Mouse (Mus musculus) limb, embryonic 15.5 days (tissue): ENCODE data around the gene Fubp1. TPM values are rescaled to one million over a fixed set of nuclear protein-coding genes. Genes with fewer than 3 reads are reported as not detected.
"Not testable (repeated sequence)": the region's sequence is repeated elsewhere in the genome, so short reads cannot be mapped to it uniquely, and the experiment has no call there.

ENCODE experiments used
- ATAC-seq: fragments of 200-750 bp; cut with Nextera tagmentation; 2 replicates; pipeline ENCODE4 v1.8.0; 2017; ENCODE audit warnings: low read depth, moderate TSS enrichment; ENCODE audit not compliant: insufficient number of reproducible peaks, low FRiP score, low TSS enrichment
- H3K27ac ChIP-seq: fragments of 300-500 bp; sonication (generic); 2 replicates; pipeline ENCODE4 v1.5.1; 2015; ENCODE audit warnings: moderate library complexity, mild to moderate bottlenecking, inconsistent platforms
- H3K27me3 ChIP-seq: fragments of 300-500 bp; sonication (generic); 2 replicates; pipeline ENCODE4 v1.6.1; 2015; ENCODE audit warnings: inconsistent platforms
- H3K36me3 ChIP-seq: fragments of 300-500 bp; sonication (generic); 2 replicates; pipeline ENCODE4 v1.6.1; 2015; ENCODE audit warnings: inconsistent platforms
- H3K4me1 ChIP-seq: fragments of 300-500 bp; sonication (generic); 2 replicates; pipeline ENCODE4 v1.6.1; 2015; ENCODE audit warnings: inconsistent platforms
- H3K4me2 ChIP-seq: fragments of 300-500 bp; sonication (generic); 2 replicates; pipeline ENCODE4 v1.6.1; 2015; ENCODE audit warnings: mild to moderate bottlenecking, inconsistent platforms
- H3K4me3 ChIP-seq: fragments of 300-500 bp; sonication (generic); 2 replicates; pipeline ENCODE4 v1.5.1; 2015; ENCODE audit warnings: mild to moderate bottlenecking, inconsistent platforms
- H3K9ac ChIP-seq: fragments of 300-500 bp; sonication (generic); 2 replicates; pipeline ENCODE4 v1.6.1; 2015; ENCODE audit warnings: inconsistent platforms
- H3K9me3 ChIP-seq: fragments of 300-500 bp; sonication (generic); 2 replicates; pipeline ENCODE4 v1.6.1; 2016; ENCODE audit warnings: inconsistent platforms
- WGBS: fragments of 180-500 bp; shearing (Covaris S2); methylation state at CpG from one replicate; pipeline ENCODE4 v1.1.7; 2015; 5-methylcytosine and 5-hydroxymethylcytosine counted together
- polyA plus RNA-seq: library from polyadenylated mRNA; unstranded; fragments of >200 nt; fragmentation: Nextera tagmentation; extraction: Ambion mirVana; gene quantifications from 2 replicates; pipeline ENCODE4 v1.2.1, GENCODE M21; 2015

Gene Fubp1
- polyA plus RNA-seq, 1 experiment from 2014 or later = 209 TPM

GRCm38 (mm10) chr3:152241098-152241497, 30.9 kb downstream of the Fubp1 start:
- Histone ChIP-seq H3K27ac (no peak overlapping the region), H3K36me3 (peaks cover 21% of the 10 kb centered on the region; the same call in 1 of the 2 replicates), H3K27me3 (no peaks in the 10 kb centered on the region), H3K9me3 (no peaks in the 10 kb centered on the region), H3K4me3 (no peak overlapping the region), H3K4me2 (no peak overlapping the region), H3K4me1 (no peaks in the 10 kb centered on the region), H3K9ac (no peak overlapping the region)
- no peak for ATAC-seq
- WGBS = 54% methylated on average over 3 of the region's 3 CpGs

GRCm38 (mm10) chr3:152243304-152243703, 33.1 kb downstream of the Fubp1 start:
- Histone ChIP-seq H3K4me2 (no peak overlapping the region), H3K4me1 (no peaks in the 10 kb centered on the region), H3K9me3 (no peaks in the 10 kb centered on the region), H3K27me3 (no peaks in the 10 kb centered on the region), H3K36me3 (peaks cover 13% of the 10 kb centered on the region; the same call in 1 of the 2 replicates), H3K9ac (no peak overlapping the region), H3K27ac (no peak overlapping the region), H3K4me3 (no peak overlapping the region)
- ATAC-seq = no peak
- 67% methylated on average over 4 of the region's 4 CpGs for whole genome bisulfite sequencing

GRCm38 (mm10) chr3:152245273-152245910, 35.2 kb downstream of the Fubp1 start:
- H3K36me3 ChIP-seq = 0 out of 2 replicates have a peak, but pooled peaks cover 4% of the 10 kb centered on the region
- ATAC-seq = no peak
- WGBS = 74% methylated on average over 5 of the region's 5 CpGs
- H3K4me1 ChIP-seq = no peaks in the 10 kb centered on the region
- H3K9me3 ChIP-seq = no peaks in the 10 kb centered on the region
- H3K27ac ChIP-seq = no peak overlapping the region
- no peak overlapping the region for H3K4me3 ChIP-seq
- no peaks in the 10 kb centered on the region for H3K27me3 ChIP-seq
- H3K4me2 ChIP-seq = no peak overlapping the region
- H3K9ac ChIP-seq = no peak overlapping the region

GRCm38 (mm10) chr3:152247708-152248107, 37.5 kb downstream of the Fubp1 start:
- no peak overlapping the region for H3K27ac ChIP-seq
- no peak for ATAC-seq
- H3K9me3 ChIP-seq = no peaks in the 10 kb centered on the region
- no peak overlapping the region for H3K4me2 ChIP-seq
- no peak overlapping the region for H3K4me3 ChIP-seq
- no peaks in the 10 kb centered on the region for H3K36me3 ChIP-seq
- no peaks in the 10 kb centered on the region for H3K27me3 ChIP-seq
- H3K9ac ChIP-seq = no peak overlapping the region
- no peaks in the 10 kb centered on the region for H3K4me1 ChIP-seq
- 84% methylated on average over 12 of the region's 12 CpGs for WGBS

GRCm38 (mm10) chr3:152250487-152250886, 40.3 kb downstream of the Fubp1 start:
- Histone ChIP-seq H3K27me3 (no peaks in the 10 kb centered on the region), H3K4me2 (no peak overlapping the region), H3K9me3 (no peaks in the 10 kb centered on the region), H3K27ac (no peak overlapping the region), H3K4me3 (no peak overlapping the region), H3K9ac (no peak overlapping the region), H3K36me3 (no peaks in the 10 kb centered on the region), H3K4me1 (no peaks in the 10 kb centered on the region)
- ATAC-seq = no peak
- WGBS = 83% methylated on average over 1 of the region's 1 CpGs

- no peaks in the 10 kb centered on the region for H3K9me3 ChIP-seq
- H3K36me3 ChIP-seq = no peaks in the 10 kb centered on the region
- no peak overlapping the region for H3K27ac ChIP-seq
- no peak overlapping the region for H3K9ac ChIP-seq
- WGBS = 69% methylated on average over 3 of the region's 3 CpGs
- H3K4me3 ChIP-seq = no peak overlapping the region
- H3K27me3 ChIP-seq = no peaks in the 10 kb centered on the region
- ATAC-seq = no peak
- peaks cover 6% of the 10 kb centered on the region; the same call in 1 of the 2 replicates for H3K4me1 ChIP-seq
- H3K4me2 ChIP-seq = no peak overlapping the region
Measured at GRCm38 (mm10) chr3:152257528-152257927, 47.3 kb downstream of the Fubp1 start.

DNA sequence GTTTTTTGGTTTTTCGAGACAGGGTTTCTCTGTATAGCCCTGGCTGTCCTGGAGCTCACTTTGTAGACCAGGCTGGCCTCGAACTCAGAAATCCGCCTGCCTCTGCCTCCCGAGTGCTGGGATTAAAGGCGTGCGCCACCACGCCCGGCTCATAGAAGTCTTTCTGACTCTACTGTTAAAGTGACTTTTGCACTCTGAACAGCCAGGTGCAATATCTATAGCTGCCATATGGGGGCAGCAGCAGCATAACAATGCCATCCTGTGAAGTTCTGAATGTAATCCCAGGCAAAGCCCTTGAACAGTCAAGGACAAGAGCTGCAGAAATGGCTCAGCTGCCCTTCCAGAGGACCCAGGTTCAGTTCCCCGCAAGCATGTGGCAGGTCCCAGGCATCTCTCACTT, 49.2 kb downstream of the Fubp1 start:
- not testable (repeated sequence) for H3K9me3 ChIP-seq, ATAC-seq, H3K27me3 ChIP-seq, H3K4me3 ChIP-seq, H3K36me3 ChIP-seq, H3K27ac ChIP-seq, H3K4me1 ChIP-seq, H3K9ac ChIP-seq, H3K4me2 ChIP-seq
- 34% methylated on average over 8 of the region's 9 CpGs for WGBS

GRCm38 (mm10) chr3:152260362-152260761, 50.1 kb downstream of the Fubp1 start:
- Histone ChIP-seq H3K27me3 (no peaks in the 10 kb centered on the region), H3K9ac (no peak overlapping the region), H3K9me3 (no peaks in the 10 kb centered on the region), H3K4me2 (no peak overlapping the region), H3K36me3 (no peaks in the 10 kb centered on the region), H3K4me1 (peaks cover 6% of the 10 kb centered on the region; the same call in 1 of the 2 replicates), H3K4me3 (no peak overlapping the region), H3K27ac (no peak overlapping the region)
- 88% methylated on average over 1 of the region's 1 CpGs for WGBS
- ATAC-seq = no peak

DNA sequence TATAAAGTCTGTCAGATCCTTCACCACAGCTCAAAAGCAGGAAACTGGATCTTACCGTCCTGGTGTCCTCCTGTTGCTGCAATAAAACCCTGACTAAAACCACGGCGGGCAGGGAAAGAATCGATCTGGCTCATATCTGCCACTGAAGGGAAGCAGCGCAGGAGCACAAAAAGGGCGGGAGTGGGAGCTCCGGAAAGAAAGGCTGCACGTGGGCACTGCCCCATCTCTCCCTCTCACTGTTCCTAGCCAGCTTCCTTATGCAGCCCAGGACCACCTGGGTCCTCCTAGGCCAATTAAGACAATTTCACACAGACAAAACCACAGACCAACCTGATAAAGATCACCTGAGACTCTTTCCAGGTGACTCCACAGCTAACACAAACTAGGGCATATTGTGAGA, 51.2 kb downstream of the Fubp1 start:
- Histone ChIP-seq H3K27ac (no peak overlapping the region), H3K9ac (no peak overlapping the region), H3K4me3 (no peak overlapping the region), H3K4me1 (peaks cover 13% of the 10 kb centered on the region), H3K27me3 (no peaks in the 10 kb centered on the region), H3K9me3 (no peaks in the 10 kb centered on the region), H3K4me2 (no peak overlapping the region), H3K36me3 (no peaks in the 10 kb centered on the region)
- 39% methylated on average over 8 of the region's 8 CpGs for WGBS
- no peak for ATAC-seq

DNA sequence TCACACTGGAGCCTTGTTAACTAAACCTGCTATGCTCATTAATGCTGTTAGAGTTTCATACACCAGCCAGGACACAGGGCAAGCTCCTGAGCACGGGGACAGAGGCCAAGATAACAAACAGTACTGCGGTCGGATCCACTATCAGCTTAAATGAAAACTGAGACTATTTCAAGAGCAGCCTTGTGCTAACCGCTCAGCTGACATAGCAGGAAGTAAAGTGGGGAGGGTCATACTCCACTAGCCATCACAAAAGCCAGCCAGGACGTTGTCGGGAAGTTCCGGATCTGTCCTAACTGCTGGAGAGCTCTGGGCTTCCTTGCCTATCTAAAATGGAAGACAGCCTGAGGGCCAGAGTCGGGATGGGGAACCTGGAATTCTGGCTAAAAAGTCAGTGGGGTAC, 51.7 kb downstream of the Fubp1 start:
- 40% methylated on average over 8 of the region's 8 CpGs for WGBS
- no peaks in the 10 kb centered on the region for H3K9me3 ChIP-seq
- H3K27ac ChIP-seq = no peak overlapping the region
- no peak overlapping the region for H3K4me3 ChIP-seq
- H3K4me2 ChIP-seq = no peak overlapping the region
- H3K36me3 ChIP-seq = no peaks in the 10 kb centered on the region
- H3K4me1 ChIP-seq = peaks cover 17% of the 10 kb centered on the region
- ATAC-seq = no peak
- no peak overlapping the region for H3K9ac ChIP-seq
- H3K27me3 ChIP-seq = no peaks in the 10 kb centered on the region

GRCm38 (mm10) chr3:152264374-152264773, 54.2 kb downstream of the Fubp1 start:
- WGBS = 64% methylated on average over 10 of the region's 10 CpGs
- H3K4me1 ChIP-seq = peaks cover 17% of the 10 kb centered on the region
- peak overlapping the region; percentile 15; the same call in 1 of the 2 replicates for H3K4me3 ChIP-seq
- no peak for ATAC-seq
- H3K27me3 ChIP-seq = 0 out of 2 replicates have a peak, but pooled peaks cover 9% of the 10 kb centered on the region
- H3K27ac ChIP-seq = no peak overlapping the region
- H3K36me3 ChIP-seq = no peaks in the 10 kb centered on the region
- no peak overlapping the region for H3K4me2 ChIP-seq
- H3K9me3 ChIP-seq = no peaks in the 10 kb centered on the region
- no peak overlapping the region for H3K9ac ChIP-seq

DNA sequence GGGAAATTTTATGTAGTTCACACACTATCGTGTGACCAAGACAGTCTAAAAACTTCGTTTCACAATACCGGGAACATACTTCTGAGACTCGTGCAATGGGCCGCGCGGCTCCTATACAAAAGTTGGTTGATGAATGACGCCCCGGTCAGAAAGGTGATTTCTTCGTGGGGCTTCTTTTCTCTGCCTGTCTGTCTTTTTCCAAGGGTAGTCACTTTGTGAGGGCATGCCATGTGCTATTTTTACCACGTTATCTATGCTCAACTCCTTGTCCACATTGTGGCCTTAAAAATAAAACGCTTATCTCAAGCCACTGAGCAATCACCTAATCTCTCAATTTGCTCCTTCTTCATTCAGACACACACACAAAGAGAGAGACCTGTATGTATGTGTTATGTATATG, 54.6 kb downstream of the Fubp1 start:
- Histone ChIP-seq H3K9ac (no peak overlapping the region), H3K4me1 (peaks cover 17% of the 10 kb centered on the region), H3K27ac (no peak overlapping the region), H3K27me3 (0 out of 2 replicates have a peak, but pooled peaks cover 9% of the 10 kb centered on the region), H3K9me3 (no peaks in the 10 kb centered on the region), H3K36me3 (no peaks in the 10 kb centered on the region), H3K4me3 (peak overlapping the region; percentile 59), H3K4me2 (peak overlapping the region; percentile 91)
- 53% methylated on average over 12 of the region's 12 CpGs for WGBS
- ATAC-seq = no peak
